Mouse (Mus musculus) kidney, postnatal 25 days (tissue): ENCODE measurements at regions not wholly inside any gene's neighbourhood (a gene's known extent, or its start where the extent isn't known, plus 50 kb on each side); places are given as distances from the start of the nearest gene placed in this dataset.

Experiments used
- DNase-seq, 2 experiments: peaks; one replicate each; pipeline ENCODE4 v3.0.0; 2021; ENCODE audit warnings: mixed read lengths in 2 of 2

DNA sequence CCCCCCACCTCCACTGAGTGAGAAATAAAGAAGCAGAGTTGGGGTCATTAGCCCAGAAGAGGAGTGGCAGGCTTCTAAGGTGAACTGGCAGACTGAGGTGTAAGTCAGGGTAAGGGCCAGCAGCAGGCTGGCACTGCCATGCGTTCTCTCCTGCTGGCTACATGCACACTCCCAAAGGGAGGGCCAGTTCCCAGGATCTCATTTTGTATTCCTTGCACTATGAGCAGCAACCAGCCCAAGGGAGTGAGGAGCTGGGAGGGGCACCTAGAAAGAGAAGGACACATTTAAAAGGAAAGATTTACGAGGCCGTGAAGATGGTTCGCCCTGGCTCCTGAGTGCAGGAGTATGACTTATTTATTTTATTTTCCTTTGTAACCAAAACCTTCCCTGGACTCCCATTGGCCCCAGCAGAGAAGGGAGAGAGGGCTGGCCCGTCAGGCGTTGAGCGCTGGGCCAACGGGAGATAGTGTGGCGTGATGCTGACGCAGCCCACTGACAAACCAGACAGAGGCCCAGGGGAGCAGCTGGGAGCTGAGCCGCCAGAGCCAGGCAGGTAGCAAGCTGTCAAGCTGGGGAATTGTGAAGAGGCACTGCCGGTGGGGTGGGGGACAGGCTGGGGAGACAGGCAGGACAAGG is 166.8 kb upstream of the Klf7 start:
- DNase-seq = no peak

DNA sequence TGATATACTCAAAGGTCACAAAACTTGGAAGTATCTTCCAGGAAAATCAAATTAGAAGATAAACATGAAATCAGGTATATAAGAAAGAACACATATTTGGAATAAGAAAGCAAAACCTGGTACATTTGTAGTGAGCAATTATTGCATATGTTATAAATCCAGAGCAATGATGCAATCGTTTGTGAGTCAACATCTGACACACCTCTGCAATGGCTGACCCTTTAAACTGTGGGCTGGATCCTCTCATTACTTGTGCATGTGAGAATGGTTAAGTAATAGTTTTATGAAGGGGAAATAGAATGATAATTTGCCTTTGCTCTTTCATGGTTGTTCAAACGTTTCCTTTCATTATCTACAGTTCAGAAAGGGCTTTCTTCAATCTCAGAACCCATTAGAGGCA is 165.0 kb upstream of the Klf7 start:
- no peak for DNase-seq

DNA sequence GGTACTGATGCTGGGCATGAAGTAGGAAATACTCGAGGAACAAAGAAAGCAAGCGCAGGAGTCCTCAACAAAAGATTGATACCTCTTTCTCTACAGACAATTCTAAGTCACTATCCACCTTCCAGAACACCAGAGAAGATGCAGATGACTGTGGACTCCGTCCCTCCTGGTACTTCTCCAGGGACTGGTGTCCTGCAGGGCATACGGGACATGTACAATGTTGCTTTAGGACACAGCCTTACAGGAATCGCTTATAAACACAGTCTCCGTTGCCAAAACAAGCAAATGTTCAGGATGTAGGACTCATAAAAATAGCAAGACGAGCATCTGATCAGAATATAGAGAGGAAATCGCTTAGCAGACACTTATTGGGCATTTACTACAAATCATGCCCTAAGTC is 162.6 kb upstream of the Klf7 start:
- no peak for DNase-seq

DNA sequence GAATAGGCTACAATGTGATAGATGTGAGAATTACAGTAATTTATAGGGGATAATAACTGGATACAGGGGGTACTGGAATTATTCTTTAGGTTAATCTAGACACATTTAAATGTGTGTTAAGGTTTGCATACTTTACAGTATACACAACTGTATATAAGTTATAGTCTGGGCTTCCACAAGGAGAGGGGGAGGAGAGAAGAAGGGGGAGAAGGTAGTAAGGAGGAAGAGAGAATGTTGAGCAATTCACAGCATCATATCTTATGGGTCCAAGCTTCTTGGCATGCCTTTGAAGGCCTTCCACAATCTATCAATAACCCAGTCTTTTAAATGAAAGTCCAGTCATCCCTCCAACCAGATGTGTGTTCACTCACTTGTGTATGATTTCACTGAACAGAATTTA is 153.8 kb upstream of the Klf7 start:
- DNase-seq = no peak

DNA sequence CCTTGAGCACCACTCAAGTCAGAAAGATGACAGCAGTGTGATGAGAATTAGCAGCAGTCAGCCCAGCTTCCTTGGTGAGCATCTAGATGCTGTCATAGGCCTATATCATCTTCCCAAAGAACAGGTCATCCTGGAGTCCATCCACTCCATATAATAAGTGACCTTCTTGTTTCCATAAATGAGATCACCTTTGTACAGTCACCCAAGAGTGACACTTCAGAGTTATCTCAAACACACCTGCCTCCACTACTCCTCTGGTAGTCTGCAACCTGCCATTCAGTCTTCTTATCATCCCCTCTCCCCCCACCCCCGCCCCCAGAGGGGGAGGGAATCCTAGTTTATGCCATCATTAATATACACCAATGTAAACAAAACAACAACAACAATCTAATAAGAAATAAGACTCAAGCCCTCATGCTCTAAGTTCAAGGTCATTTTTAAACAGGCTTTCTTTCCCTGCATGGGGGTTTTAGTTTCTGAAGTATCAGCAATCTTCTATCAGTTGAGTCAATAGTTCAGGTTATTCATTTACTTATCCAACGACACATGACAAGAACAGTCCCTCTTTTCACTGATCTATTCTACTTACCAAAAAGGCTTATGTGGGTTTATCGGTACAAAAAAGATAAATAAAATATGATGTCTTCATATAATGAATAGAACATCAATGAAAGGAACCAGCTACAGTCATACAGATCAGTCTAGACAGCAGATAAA is 153.2 kb upstream of the Klf7 start:
- DNase-seq = no peak

DNA sequence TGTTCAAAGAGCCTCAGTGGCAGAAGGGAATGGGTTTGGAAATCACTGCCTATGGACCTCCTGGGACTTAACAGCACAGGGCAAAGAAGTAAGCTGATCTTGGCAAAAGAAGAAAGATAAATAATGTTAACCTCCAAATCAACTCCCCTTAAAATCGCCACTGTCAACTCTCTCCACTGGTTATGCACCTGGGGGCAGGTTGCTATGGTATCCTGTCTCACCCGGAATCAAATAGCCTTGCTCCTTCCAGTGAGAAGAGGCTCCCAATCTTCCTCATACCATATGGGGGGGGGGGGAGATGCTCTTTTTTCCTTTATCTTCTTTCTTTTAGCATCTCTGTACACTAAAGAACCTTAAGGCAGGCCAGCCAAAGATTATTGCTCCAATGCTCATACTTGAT is 135.2 kb upstream of the Klf7 start:
- DNase-seq = no peak

DNA sequence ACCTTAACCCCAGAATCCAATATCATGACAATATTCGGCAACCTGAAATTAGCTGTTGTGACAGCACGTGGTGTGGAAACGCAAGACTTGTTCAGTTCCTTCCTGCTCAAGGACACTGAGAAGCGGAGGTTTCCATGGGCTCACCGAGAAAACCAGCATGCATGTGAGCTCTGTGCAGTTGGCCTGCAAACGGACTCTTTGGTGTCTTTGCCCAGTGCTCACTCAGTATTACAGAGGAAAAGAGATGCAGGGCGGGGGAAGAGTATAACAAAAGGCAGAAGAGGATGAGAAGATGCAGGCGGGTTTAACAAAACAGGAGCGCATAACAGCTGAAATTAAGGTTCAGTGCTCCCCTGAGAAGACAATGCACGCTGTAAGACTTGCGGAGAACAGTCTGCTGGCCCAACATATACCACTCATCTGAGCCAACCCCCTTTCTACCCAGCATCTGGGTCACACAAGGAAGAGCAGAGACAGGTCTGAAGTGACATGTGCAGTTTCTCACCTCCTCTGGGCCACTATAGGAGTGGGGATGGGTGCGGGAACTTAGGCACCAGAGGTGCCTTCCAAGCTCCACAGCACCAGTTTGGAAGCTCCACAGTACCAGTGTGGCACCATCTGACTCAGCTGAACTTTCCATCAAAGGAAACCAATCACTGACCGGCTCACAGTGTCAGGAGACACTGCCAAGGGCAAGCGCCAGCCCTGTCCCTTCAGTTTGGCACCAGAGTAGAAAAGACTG is 133.6 kb upstream of the Klf7 start:
- no peak for DNase-seq

DNA sequence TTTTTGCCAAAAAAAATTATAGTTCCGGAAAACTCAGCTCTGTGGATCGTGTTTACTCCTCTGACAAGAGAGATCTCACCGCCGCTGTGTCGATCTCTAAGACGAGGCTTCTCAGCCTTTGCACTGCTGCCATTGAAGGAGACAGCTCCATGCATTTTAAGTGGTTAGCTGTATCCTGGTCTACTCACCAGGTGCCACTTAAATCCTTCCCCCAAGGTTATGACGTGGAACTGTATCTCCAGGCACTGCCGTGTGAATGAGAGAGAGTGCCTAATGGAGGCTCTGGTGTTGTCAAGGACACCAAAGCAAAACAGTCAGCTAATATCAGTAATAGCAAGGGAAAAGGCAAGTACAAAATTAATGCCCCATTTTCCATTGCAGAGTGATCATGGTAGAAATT is 132.6 kb upstream of the Klf7 start:
- DNase-seq = no peak

DNA sequence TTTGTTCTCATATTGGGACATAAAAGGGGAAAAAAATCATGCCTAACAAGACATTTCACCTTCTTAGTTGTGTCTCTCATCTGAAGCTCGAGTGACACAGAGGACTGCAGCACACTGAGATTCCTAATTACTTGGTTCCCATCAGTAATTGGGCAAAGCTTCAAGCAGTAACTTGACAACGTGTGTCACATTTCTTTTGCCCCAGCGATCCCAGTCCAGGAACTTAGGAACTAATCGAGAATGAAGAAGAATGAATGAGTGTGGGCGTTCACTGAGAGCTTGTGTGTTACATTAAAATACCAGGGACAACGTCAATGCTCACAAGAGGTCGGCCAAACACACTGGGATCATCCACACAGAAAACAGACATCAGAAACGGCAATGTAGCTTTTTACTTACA is 131.9 kb upstream of the Klf7 start:
- no peak for DNase-seq

DNA sequence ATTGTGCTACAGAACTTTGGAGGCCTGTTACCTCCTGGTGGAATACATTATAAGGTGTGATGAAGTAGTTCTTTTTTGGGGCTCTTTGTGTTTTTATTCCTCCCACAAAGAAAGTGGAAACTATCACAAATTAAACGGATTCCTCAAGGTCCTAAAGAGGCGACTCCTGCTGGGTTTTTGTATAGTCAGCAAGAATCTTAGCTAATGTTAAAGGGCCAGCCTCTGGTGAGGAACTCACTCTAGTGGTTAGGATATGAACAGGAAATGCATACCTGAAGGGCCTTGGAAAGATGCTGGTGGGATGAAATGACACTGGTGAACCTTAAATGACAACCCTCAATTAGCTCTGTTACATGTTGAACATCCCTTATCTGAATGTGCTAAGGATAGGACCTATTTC is 120.3 kb upstream of the Klf7 start:
- DNase-seq = no peak

DNA sequence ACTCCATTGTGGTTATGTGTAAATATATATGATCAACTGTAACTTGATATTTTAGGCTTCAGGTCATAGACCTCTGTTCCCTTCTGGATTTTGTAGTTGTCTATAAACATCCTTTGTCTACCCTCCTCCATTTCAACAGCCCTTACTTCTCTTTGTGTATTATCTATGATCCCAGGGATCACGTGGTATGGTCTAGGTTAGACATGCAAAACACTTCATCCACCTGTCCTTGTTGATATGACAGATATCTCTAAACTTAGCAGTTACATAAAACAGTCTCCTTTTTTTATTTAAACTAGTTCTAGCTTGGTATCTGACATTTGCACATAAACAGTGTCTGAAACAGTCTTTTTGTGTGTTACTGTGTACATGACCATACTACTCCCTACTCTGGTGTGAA is 107.6 kb upstream of the Klf7 start:
- no peak for DNase-seq

DNA sequence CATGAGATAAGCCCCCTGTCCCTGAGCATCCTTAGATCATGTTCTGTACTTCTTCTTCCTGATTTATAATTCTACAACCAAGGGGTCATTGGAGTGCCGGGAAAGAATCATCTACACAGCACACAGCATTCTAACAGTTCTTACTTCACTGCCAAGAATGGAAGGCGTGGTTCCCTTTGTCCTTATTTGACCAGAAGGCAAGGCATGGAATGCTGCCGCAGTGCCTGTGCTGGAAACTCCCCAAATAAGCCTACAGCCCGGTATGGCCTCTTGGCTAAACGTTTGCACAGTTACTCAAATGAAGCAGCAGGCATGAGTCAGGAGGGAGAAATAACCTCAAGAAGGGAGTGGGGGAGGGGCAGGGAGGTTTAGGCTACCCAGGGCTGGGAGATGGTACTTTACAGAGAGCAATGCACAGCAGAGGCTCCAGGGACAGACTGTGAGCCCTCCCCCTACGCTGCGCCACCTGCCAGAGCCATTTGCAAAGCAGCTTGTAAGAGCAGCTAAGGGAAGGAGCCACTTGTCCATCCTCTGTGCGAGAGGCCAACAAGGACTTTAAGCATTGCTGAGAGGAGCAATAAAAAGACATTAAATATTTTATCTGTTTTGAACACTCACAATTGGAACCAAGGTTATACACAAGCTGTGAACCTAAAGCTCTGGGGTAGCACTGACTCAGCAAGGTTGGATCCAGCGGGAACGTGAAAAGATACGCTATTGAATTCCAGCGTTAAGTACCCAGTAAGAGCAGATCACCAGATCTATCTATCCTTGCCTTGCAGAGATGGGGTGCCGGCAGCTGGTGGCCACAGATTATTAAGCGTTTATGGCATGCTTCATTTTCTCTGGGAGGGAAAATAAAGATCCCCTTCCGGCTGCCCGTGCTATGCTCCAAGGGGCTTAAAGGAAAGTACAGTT is 104.2 kb upstream of the Klf7 start:
- DNase-seq = peak; percentile 45 to 71

DNA sequence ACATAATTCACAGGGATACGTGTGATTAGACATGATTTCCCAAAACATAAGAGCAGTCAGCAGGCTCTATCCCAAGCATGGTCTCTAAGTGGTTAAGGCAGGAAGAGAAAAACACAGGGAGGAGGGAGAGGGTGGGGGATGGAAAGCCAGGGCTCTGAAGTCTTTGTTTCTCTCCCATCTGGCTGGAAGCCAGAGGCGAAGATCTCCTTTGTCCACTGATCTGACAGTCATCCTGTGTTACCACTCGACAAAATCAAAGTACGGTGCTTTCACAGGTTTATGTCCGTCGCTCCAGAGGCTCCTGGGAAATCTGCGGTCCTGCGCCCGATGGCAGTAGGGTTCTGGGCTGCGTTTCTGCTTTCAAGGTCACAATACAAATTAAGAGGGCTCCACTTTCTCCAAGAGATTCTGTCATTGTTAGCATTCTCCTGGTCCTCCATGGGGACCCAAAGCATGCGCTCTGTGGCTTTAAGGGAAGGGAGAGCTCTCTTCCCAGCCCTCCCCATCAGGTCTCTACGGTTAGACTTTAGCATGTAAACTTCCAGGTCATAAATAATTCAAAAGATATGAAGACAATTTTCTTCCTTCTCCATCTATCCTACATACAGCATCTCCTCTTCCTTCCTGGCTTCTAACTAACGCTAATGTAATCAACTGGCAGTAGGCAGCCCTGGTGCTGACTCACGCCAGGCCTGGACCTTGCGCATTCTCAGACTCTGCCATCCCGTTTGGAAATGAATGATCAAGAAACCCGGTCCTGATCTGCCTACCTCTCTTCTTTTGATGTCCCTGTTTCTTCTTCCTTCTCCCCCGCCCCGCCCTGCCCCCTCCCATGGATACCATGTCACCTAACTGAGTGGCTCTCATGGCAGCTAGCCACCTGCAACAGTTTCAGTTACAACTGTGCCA is 102.0 kb upstream of the Klf7 start:
- peak; percentile 51 to 64 for DNase-seq

DNA sequence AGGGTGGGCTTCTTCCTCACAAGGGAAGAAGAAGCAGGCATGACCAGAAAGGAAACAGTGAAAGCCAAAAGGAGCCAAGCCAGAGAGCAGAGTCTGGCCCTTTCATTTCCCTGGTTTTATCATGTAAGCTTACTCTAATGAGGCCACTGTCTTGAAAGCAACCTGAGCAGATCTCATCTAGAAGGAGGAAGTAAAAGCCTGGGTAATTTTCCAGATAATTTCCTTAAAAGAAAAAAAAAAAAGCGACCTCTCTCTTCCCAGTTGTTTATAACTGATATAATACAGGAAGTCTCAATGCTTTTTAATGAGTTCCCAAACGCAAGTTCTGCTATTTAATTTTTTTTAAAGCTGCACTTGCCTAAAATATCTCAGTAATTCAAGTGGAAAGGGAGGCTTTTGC is 100.4 kb upstream of the Klf7 start:
- no peak for DNase-seq

DNA sequence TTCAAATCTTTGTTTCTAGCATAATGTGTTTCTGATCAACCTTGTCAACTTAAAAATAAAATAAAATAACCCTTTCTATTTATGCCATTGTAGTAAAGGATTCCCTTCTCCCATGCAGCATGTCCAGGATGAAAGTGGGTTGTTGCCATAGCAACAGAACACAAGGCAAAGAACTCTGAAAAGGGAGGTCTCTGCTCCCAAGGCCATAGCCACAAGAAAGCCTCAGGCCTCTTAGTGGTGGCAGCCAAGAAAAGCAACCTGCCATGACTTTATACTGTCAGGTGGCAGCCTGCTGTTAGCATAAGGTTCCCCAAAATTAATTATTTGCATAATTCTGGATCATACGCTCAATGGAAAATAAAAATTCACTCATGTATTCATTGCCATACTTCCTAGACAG is 98.4 kb upstream of the Klf7 start:
- DNase-seq = no peak

DNA sequence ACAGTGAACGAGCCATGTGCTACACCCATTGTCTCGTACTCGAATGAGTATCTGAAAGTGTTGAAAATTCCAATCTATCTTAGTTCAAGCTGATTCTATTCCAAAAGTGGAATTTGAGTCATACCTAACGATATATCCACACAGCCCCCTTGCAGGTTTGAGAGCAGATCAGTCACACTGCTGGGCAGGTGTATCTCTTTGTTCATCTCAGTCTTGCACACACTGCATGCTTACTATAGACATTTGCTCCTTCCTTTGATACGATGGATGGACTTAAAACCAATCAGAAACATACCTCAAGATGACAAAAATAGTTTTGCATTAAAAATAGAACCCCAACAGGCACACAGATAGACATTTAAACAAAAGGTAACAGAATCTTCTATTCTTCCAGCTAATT is 98.0 kb upstream of the Klf7 start:
- DNase-seq = no peak

DNA sequence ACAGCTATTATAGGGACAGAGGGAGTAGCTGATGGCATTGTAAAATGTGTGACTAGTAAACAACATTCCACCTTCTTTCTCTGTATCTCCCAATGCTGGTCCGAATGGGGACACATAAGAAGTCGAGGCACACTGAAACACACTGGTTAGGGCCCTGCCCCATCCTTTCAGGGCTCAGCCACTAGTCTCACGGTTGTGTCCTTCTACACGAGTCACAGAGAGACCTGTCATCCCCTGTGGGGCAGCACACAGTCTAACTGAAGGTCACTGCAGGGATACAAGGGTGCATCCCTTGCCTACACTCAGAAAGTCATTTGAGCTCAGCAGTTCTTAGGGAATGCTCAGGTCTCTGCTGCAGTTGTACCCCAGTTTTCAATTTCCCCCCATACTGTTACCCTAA is 93.6 kb upstream of the Klf7 start:
- no peak for DNase-seq

DNA sequence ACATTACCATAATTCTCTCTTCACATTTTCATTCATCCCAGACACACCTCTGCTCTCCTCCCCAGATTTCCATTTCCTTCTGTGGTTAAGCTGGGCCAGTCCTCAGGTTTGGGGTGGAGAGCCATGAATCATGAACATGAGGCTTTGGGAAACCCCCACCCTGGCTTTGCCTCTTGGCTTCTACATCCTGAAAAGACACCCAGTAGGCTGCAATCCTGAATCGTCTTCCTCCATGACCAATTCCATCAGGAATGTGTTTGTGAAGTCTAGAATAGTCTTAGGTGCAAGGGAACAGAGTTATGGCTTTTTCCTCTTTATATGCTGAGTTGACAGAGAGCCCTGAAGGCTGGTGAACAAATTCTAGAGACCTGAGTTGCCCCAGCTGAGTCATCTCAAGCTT is 87.0 kb upstream of the Klf7 start:
- DNase-seq = no peak

DNA sequence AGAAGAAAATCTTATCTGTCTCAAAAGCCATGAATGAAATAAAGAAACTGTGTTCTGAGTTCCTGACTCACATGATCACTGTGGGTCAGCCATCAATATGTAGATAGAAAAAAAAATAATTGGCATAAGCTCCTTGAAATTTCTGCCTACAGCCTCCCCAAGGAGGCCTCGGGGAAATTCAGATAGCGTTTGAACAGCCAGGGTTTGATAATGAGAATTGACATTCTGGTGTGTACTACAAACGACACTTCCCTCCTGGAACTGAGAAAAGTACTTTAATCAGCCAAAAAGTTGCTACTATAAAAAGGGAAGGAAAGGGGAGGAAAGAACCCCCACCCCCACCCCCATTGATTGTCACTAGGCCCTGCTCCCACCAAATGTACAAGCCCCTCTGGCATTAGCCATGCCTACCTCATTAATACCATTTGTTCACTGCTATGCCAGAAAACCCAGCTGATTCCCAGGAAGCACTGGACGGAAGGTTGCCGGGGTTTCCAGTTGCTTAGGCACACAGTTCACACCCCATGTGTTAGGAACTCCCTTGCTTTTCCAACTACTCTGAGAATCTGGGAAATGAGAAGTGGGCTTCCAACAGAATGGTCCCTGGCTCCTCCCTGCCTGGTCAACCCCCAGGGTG is 78.4 kb upstream of the Klf7 start:
- no peak for DNase-seq

DNA sequence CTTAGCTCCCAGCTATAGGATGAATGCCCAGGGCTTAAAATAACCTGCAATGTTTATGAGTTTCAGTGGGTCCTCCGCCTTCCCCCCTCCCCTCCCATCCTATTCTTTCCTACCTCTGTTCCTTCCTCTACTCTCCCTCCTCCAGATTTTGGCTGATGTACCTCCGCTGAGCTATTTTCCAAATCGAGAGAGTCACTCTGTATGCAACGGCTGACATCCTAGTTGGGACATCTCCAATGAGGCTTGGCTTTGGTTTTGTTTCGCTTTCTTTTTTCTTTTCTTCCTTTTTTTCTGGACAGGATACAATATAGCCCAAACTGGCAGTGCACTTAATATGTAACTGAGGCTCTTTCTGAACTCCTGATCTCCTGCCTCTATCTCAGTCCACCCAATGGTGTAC is 76.7 kb upstream of the Klf7 start:
- DNase-seq = no peak

DNA sequence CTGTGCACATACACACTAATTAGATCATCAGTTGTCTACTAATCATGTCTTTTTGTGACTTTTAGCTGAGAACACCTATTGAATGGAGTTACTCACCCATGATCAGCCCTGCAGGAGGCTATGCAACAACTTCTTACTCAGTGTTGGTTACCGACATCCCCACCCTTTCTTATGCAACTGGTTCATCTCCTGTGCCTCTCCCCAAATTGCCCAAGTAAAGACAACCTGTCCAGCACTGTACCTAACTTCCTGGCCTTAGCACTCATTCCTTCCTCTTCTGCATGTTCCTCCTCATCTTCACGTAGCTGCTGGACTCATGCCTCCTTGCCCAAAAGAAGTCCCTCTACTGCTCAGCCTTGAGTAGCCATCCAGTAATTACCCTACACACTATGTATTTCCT is 76.2 kb upstream of the Klf7 start:
- no peak for DNase-seq
